24 mouse cellular contexts compared by ENCODE assay signal in the genomic region with DNA sequence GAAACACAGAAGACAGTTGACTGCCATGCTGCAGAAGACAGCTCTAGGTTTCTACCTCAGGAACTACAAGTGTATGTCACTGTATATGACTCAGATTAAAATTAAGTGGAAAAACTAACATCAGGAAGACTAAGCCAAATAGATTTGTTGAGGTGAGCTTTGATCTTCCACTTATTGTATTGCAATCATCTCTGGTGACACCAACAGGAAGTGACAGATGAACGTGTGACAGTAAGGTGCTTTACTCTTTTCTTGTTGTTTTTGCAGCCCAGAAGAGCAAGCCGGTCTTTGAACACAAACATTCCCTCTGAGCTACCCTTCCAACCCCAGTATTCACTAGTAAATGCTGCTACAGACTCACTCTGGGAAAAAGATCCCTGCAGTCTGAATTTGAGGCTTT. TPM values are rescaled to one million over a fixed set of nuclear protein-coding genes. Genes with fewer than 3 reads are reported as not detected.
DNase-seq lines count a peak whose midpoint lies in the region; ATAC-seq and TF ChIP-seq lines count a peak whose summit lies in the region.
"Had no signal": no experiment of that assay in that cellular context is flagged by ENCODE, and none has a peak within 500 bp of the region (broad histone marks: within the 10 kb centered on the region; RNA-seq: fewer than 3 reads in every experiment).

No protein-coding gene starts in this region.

- H3K79me2 ChIP-seq in liver, adult 2 months (ENCODE audit: control insufficient read depth, insufficient read depth, low read length): peaks cover 5% of the 10 kb centered on the region; the same call in 1 of the 2 replicates

- H3K27me3 ChIP-seq in liver, adult 2 months (ENCODE audit: control insufficient read depth, insufficient read depth, low read length): no peaks in the 10 kb centered on the region
- H3K27me3 ChIP-seq in liver, embryonic 11.5 days (replicated peaks; ENCODE audit: control insufficient read depth, insufficient read depth, low read length): no peaks in the 10 kb centered on the region
- H3K27me3 ChIP-seq: forebrain, embryonic 13.5 days; heart, embryonic 13.5 days; hindbrain, embryonic 12.5 days; hindbrain, embryonic 15.5 days had no signal

- peak overlapping the region; percentile 25; the same call in 1 of the 2 replicates for H3K27ac ChIP-seq in liver, adult 2 months (replicated peaks; ENCODE audit: insufficient read depth, low read depth, low read length)
- no peak overlapping the region for H3K27ac ChIP-seq in liver, embryonic 11.5 days (ENCODE audit: low read depth, low read length)
- peak overlapping the region; percentile 30; the same call in 1 of the 2 replicates for H3K27ac ChIP-seq in bone marrow macrophage, adult 2 months (ENCODE audit: insufficient read depth, low read depth, low read length)
- H3K27ac ChIP-seq: forebrain, embryonic 10.5 days; forebrain, embryonic 13.5 days; heart, adult 2 months; heart, embryonic 10.5 days; heart, embryonic 13.5 days; hindbrain, embryonic 12.5 days; hindbrain, embryonic 15.5 days had no signal

- DNase-seq in liver, adult 2 months (ENCODE audit: extremely low read depth, low read depth, low spot score): peak; percentile 50
- no peak for DNase-seq in liver, embryonic 11.5 days (ENCODE audit: low spot score)
- peak; percentile 49 for DNase-seq in naive thymus-derived CD4-positive, alpha-beta T cell, adult 2 months (ENCODE audit: low read depth)
- DNase-seq in cerebellum, postnatal 14 days: no peak
- DNase-seq in cerebellum, adult 11-12 months: no peak
- DNase-seq in kidney, adult 8-10 months: no peak
- DNase-seq: adrenal gland, postnatal 10 days; adrenal gland, postnatal 36 days; cerebellum, adult 11 months; cerebellum, adult 8-10 months; cerebellum, postnatal 10 days; gastrocnemius, postnatal 14 days; heart, adult 2 months; heart, postnatal 14 days had no signal

- H3K36me3 ChIP-seq in liver, adult 2 months (ENCODE audit: control insufficient read depth, insufficient read depth, low read length): peaks cover 27% of the 10 kb centered on the region
- peaks cover 5% of the 10 kb centered on the region; the same call in 1 of the 2 replicates for H3K36me3 ChIP-seq in liver, embryonic 11.5 days (ENCODE audit: control insufficient read depth, insufficient read depth, low read length)

- H3K4me3 ChIP-seq in liver, adult 2 months (ENCODE audit: insufficient read depth, low read depth, low read length): no peak overlapping the region
- H3K4me3 ChIP-seq in liver, embryonic 11.5 days (ENCODE audit: low read depth, low read length): no peak overlapping the region
- H3K4me3 ChIP-seq in bone marrow macrophage, adult 2 months (ENCODE audit: insufficient read depth, low read length): no peak overlapping the region
- H3K4me3 ChIP-seq: forebrain, embryonic 10.5 days; forebrain, embryonic 13.5 days; heart, adult 2 months; heart, embryonic 10.5 days; heart, embryonic 13.5 days; hindbrain, embryonic 12.5 days; hindbrain, embryonic 15.5 days had no signal

- WGBS in liver, adult 2 months: 16% methylated on average over 2 of the region's 2 CpGs
- WGBS in liver, embryonic 11.5 days: 67% methylated on average over 2 of the region's 2 CpGs

- no peak overlapping the region for H3K4me2 ChIP-seq in liver, embryonic 11.5 days
- H3K4me2 ChIP-seq: forebrain, embryonic 13.5 days; heart, embryonic 13.5 days; hindbrain, embryonic 12.5 days; hindbrain, embryonic 15.5 days had no signal

- no peak for TF ChIP-seq POLR2A in liver, adult 2 months (IDR thresholded peaks at IDR 0.05; ENCODE audit: extremely low read depth, insufficient read depth, low read length)
- TF ChIP-seq POLR2A in bone marrow macrophage, adult 2 months (IDR thresholded peaks at IDR 0.05; ENCODE audit: borderline replicate concordance, low read depth, low read length): no peak

- no peak overlapping the region for H3K9ac ChIP-seq in liver, adult 2 months (ENCODE audit: low read depth, low read length)
- H3K9ac ChIP-seq in liver, embryonic 11.5 days (ENCODE audit: low read depth, low read length): no peak overlapping the region
- H3K9ac ChIP-seq: forebrain, embryonic 13.5 days; heart, embryonic 13.5 days; hindbrain, embryonic 12.5 days; hindbrain, embryonic 15.5 days had no signal

- ATAC-seq in liver, embryonic 11.5 days (replicated peaks; ENCODE audit: low FRiP score): no peak
- peak; percentile 74 for ATAC-seq in CD4-positive, CD25-positive, alpha-beta regulatory T cell, adult 4 months
- ATAC-seq: forebrain, embryonic 13.5 days; forebrain, embryonic 16.5 days; intestine, embryonic 16.5 days had no signal

- H3K9me3 ChIP-seq in liver, embryonic 11.5 days (ENCODE audit: control insufficient read depth, low read length): no peaks in the 10 kb centered on the region
- H3K9me3 ChIP-seq: forebrain, embryonic 10.5 days; forebrain, embryonic 13.5 days; heart, embryonic 10.5 days; heart, embryonic 13.5 days; hindbrain, embryonic 12.5 days; hindbrain, embryonic 15.5 days had no signal

- peaks cover 6% of the 10 kb centered on the region; the same call in 1 of the 2 replicates for H3K4me1 ChIP-seq in liver, adult 2 months (ENCODE audit: control insufficient read depth, insufficient read depth, low read length)
- peaks cover 6% of the 10 kb centered on the region; the same call in 1 of the 2 replicates for H3K4me1 ChIP-seq in liver, embryonic 11.5 days (replicated peaks; ENCODE audit: control insufficient read depth, insufficient read depth, low read length)
- H3K4me1 ChIP-seq in bone marrow macrophage, adult 2 months (ENCODE audit: control insufficient read depth, insufficient read depth, low read length): peaks cover 12% of the 10 kb centered on the region
- H3K4me1 ChIP-seq: forebrain, embryonic 10.5 days; forebrain, embryonic 13.5 days; hindbrain, embryonic 12.5 days; hindbrain, embryonic 15.5 days had no signal

- TF ChIP-seq CTCF in liver, adult 2 months (IDR thresholded peaks at IDR 0.05; ENCODE audit: low read depth, low read length): no peak
- TF ChIP-seq CTCF in bone marrow macrophage, adult 2 months (IDR thresholded peaks at IDR 0.05; ENCODE audit: low read depth, low read length): no peak

RNA-seq across cellular contexts. Expression of a gene that starts 26.8 kb away (rescaled TPM):
- total RNA-seq in liver, adult 2 months (2014; rRNA removed): 1.6 and 2.5 TPM in 2 replicates
- polyA plus RNA-seq in liver, adult 2 months (2012; rRNA removed): 4.3 and 7.1 TPM in 2 replicates
- polyA plus RNA-seq in liver, embryonic 11.5 days (2014; fragmentation: Nextera tagmentation; extraction: Ambion mirVana): 76.2 and 80.3 TPM in 2 replicates
- 1 to 10 TPM in 1 of 2 experiments, under 1 TPM in 1; 0.36 to 1.5 TPM for polyA plus RNA-seq in CD4-positive, CD25-positive, alpha-beta regulatory T cell, adult 4 months (2017; shearing (Covaris generic))
- 2.3 and 2.5 TPM in 2 replicates for polyA plus RNA-seq in bone marrow macrophage, adult 2 months (2012; ENCODE audit: insufficient read depth, insufficient read length, missing spikeins)

RNA-seq across cellular contexts. Expression of a gene that starts 49.2 kb away (rescaled TPM):
- 0.81 and 1.0 TPM in 2 replicates for total RNA-seq in liver, adult 2 months (2014; rRNA removed)
- 1.4 and 1.8 TPM in 2 replicates for polyA plus RNA-seq in liver, adult 2 months (2012; rRNA removed)
- polyA plus RNA-seq in liver, embryonic 11.5 days (2014; fragmentation: Nextera tagmentation; extraction: Ambion mirVana): 1.8 and 2.0 TPM in 2 replicates
- not detected for polyA plus RNA-seq in CD4-positive, CD25-positive, alpha-beta regulatory T cell, adult 4 months (2017; shearing (Covaris generic))
- not detected in 2 replicates for polyA plus RNA-seq in bone marrow macrophage, adult 2 months (2012; ENCODE audit: insufficient read depth, insufficient read length, missing spikeins)

RNA-seq across cellular contexts. Expression of a gene that starts 59.5 kb away (rescaled TPM):
- 9.2 TPM in 2 replicates for total RNA-seq in liver, adult 2 months (2014; rRNA removed)
- 5.1 and 6.0 TPM in 2 replicates for polyA plus RNA-seq in liver, adult 2 months (2012; rRNA removed)
- polyA plus RNA-seq in liver, embryonic 11.5 days (2014; fragmentation: Nextera tagmentation; extraction: Ambion mirVana): 30.0 and 35.4 TPM in 2 replicates
- polyA plus RNA-seq in CD4-positive, CD25-positive, alpha-beta regulatory T cell, adult 4 months (2017; shearing (Covaris generic)): 10 to 100 TPM; 64.2 to 75.8 TPM
- polyA plus RNA-seq in bone marrow macrophage, adult 2 months (2012; ENCODE audit: insufficient read depth, insufficient read length, missing spikeins): 26.8 and 28.4 TPM in 2 replicates

Comparison
In these comparisons a context has a peak if more than half of its experiments do, and no peak if none do; other contexts are left out.
1. DNase-seq: peak in liver, adult 2 months (single experiment) and naive thymus-derived CD4-positive, alpha-beta T cell, adult 2 months (single experiment); none in liver, embryonic 11.5 days (single experiment), cerebellum, postnatal 14 days (0 of 2), cerebellum, adult 11-12 months (single experiment) and kidney, adult 8-10 months (0 of 2).